Mouse (Mus musculus) hindbrain, embryonic 10.5 days (tissue): Measurements from ENCODE around the gene Ptpn11. TPM values are rescaled to one million over a fixed set of nuclear protein-coding genes. Genes with fewer than 3 reads are reported as not detected.
"Not testable (repeated sequence)": the region's sequence is repeated elsewhere in the genome, so short reads cannot be mapped to it uniquely, and the experiment has no call there.

Experiments used
- DNase-seq: peaks from one replicate; pipeline ENCODE4 v3.0.0-alpha.2; 2017; ENCODE audit warnings: low spot score
- H3K27ac ChIP-seq: fragments of 300-500 bp; sonication (generic); 2 replicates; pipeline ENCODE4 v1.5.1; 2016; ENCODE audit warnings: mild to moderate bottlenecking, moderate library complexity
- H3K27me3 ChIP-seq: fragments of 300-500 bp; sonication (generic); 2 replicates; pipeline ENCODE4 v1.6.1; 2016; ENCODE audit warnings: mild to moderate bottlenecking; ENCODE audit not compliant: poor library complexity, insufficient read depth, severe bottlenecking
- H3K36me3 ChIP-seq: fragments of 300-500 bp; sonication (generic); 2 replicates; pipeline ENCODE4 v1.6.1; 2016; ENCODE audit warnings: mild to moderate bottlenecking, moderate library complexity
- H3K4me1 ChIP-seq: fragments of 300-500 bp; sonication (generic); replicated peaks from 2 replicates; pipeline ENCODE4 v1.6.1; 2016; ENCODE audit warnings: mild to moderate bottlenecking
- H3K4me3 ChIP-seq: fragments of 300-500 bp; sonication (generic); 2 replicates; pipeline ENCODE4 v1.5.1; 2016; ENCODE audit warnings: mild to moderate bottlenecking, moderate library complexity
- H3K9me3 ChIP-seq: fragments of 300-500 bp; sonication (generic); 2 replicates; pipeline ENCODE4 v1.6.1; 2016; ENCODE audit warnings: mild to moderate bottlenecking, moderate library complexity
- WGBS: fragments of 180-500 bp; shearing (Covaris S2); methylation state at CpG from one replicate; pipeline ENCODE4 v1.1.7; 2016; 5-methylcytosine and 5-hydroxymethylcytosine counted together
- polyA plus RNA-seq: library from polyadenylated mRNA; unstranded; fragments of >200 nt; fragmentation: Nextera tagmentation; extraction: Ambion mirVana; gene quantifications from 2 replicates; pipeline ENCODE4 v1.2.1, GENCODE M21; 2016

Gene Ptpn11
- polyA plus RNA-seq, 1 experiment from 2014 or later, result 20.4 TPM

- 90% methylated on average over 4 of the region's 4 CpGs for WGBS
- peaks cover 17% of the 10 kb centered on the region for H3K4me1 ChIP-seq
- H3K27me3 ChIP-seq, H3K9me3 ChIP-seq, H3K36me3 ChIP-seq, H3K27ac ChIP-seq, H3K4me3 ChIP-seq, DNase-seq: not testable (repeated sequence)
Measured at GRCm38 (mm10) chr5:121224020-121224419, 32.8 kb upstream of the Ptpn11 start.

- H3K27ac ChIP-seq, result peak overlapping the region; percentile 95
- H3K36me3 ChIP-seq, result no peaks in the 10 kb centered on the region
- H3K4me1 ChIP-seq, result peaks cover 17% of the 10 kb centered on the region
- no peaks in the 10 kb centered on the region for H3K27me3 ChIP-seq
- 19% methylated on average over 23 of the region's 23 CpGs for WGBS
- H3K4me3 ChIP-seq, result peak overlapping the region; percentile 95
- no peaks in the 10 kb centered on the region for H3K9me3 ChIP-seq
- DNase-seq, result no peak
Measured at GRCm38 (mm10) chr5:121221328-121221850, 30.2 kb upstream of the Ptpn11 start.

DNA sequence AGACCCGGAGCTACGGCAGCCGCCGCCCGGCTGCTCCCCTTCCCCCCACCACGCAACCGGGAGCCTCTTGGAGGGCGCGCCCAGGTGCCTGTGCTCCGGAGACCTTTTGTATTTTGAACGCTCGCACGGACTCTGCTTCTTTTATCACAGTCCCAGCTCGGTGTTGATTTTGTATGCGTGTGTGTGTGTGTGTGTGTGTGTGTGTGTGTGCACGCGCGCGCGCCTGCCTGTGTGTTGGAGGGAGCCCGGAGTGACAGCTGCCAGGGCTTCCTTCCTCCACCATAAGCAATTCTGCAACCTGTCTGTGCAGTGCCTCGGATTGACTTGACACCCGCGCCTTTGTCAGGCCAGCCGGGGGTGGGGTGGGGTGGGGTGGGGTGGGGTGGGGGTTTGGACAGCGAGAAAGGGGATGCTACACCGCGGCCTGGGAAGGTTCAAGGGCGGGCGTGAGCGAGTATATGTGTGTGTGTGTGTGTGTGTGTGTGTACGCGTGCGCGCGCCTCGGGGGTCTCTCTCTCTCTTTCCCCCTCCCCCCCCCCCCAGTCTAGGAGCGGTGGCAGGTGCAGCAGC is 29.6 kb upstream of the Ptpn11 start:
- H3K36me3 ChIP-seq, result no peaks in the 10 kb centered on the region
- WGBS, result 0% methylated on average over 29 of the region's 38 CpGs
- H3K27me3 ChIP-seq, result no peaks in the 10 kb centered on the region
- H3K27ac ChIP-seq, result peak overlapping the region; percentile 95
- DNase-seq, result peak; percentile 54
- H3K4me1 ChIP-seq, result peaks cover 17% of the 10 kb centered on the region
- peak overlapping the region; percentile 95 for H3K4me3 ChIP-seq
- no peaks in the 10 kb centered on the region for H3K9me3 ChIP-seq

- H3K4me1 ChIP-seq, result peaks cover 17% of the 10 kb centered on the region
- peak; percentile 97 for DNase-seq
- no peaks in the 10 kb centered on the region for H3K9me3 ChIP-seq
- H3K36me3 ChIP-seq, result no peaks in the 10 kb centered on the region
- H3K27ac ChIP-seq, result peak within 1 kb of the TSS; percentile 95
- peak within 1 kb of the TSS; percentile 95 for H3K4me3 ChIP-seq
- under 1% methylated on average over 84 of the region's 90 CpGs for WGBS
- no peaks in the 10 kb centered on the region for H3K27me3 ChIP-seq
Measured at GRCm38 (mm10) chr5:121219980-121220731, 29.0 kb upstream of the Ptpn11 start, which contains the start of gene Hectd4. Gene Hectd4, plus strand, starts transcription at chr5:121220219.

DNA sequence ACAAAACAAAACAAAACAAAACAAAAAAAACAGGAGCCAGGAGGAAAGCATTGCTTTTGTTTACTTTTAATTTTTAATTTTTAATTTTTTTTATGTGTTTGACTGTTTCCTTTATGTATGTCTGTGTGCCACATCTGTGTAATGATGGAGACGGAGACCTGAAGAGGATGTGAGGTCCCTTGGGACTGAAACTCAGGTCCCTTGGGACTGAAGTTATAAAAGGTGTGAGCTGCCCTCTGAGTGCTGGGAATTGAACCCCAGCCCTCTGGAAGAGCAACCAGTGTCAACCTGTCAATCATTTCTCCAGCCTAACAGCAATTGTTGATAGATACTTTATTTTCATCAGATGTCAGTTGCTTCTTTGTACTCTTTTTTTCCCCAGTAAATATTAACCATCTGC is 28.0 kb upstream of the Ptpn11 start:
- Histone ChIP-seq H3K9me3 (no peaks in the 10 kb centered on the region), H3K4me3 (no peak overlapping the region), H3K27me3 (no peaks in the 10 kb centered on the region), H3K36me3 (no peaks in the 10 kb centered on the region), H3K4me1 (peaks cover 17% of the 10 kb centered on the region), H3K27ac (no peak overlapping the region)
- DNase-seq, result no peak
- 84% methylated on average over 1 of the region's 1 CpGs for WGBS

GRCm38 (mm10) chr5:121217313-121217634 is 26.1 kb upstream of the Ptpn11 start:
- 87% methylated on average over 2 of the region's 2 CpGs for WGBS
- no peak overlapping the region for H3K4me3 ChIP-seq
- H3K27ac ChIP-seq, result no peak overlapping the region
- no peaks in the 10 kb centered on the region for H3K27me3 ChIP-seq
- H3K9me3 ChIP-seq, result no peaks in the 10 kb centered on the region
- DNase-seq, result no peak
- peaks cover 10% of the 10 kb centered on the region for H3K36me3 ChIP-seq
- H3K4me1 ChIP-seq, result peaks cover 17% of the 10 kb centered on the region

DNA sequence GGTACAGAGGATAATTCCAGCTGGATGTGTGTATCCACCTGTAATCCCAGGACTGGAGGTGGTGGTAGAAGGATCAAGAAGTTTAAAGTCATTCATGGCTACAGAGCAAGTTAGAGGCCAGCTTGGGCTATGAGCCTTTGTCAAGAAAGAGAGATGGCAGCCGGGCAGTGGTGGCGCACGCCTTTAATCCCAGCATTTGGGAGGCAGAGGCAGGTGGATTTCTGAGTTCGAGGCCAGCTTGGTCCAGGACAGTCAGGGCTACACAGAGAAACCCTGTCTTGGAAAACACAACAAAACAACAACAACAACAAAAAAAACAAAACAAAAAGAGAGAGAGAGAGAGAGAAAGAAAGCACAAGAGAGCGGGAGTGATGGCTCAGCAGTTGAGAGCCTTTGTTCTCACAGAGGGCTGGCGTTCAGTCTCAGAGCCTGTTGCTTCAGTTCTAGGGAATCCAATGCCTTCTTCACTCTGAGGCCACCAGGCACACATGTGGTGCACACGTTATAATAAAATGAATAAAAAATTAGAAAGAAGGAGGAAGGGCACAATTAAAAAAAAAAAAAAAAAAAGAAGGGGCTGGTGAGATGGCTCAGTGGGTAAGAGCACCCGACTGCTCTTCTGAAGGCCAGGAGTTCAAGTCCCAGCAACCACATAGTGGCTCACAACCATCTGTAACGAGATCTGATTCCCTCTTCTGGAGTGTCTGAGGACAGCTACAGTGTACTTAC is 25.6 kb upstream of the Ptpn11 start:
- 84% methylated on average over 9 of the region's 9 CpGs for WGBS
- not testable (repeated sequence) for H3K9me3 ChIP-seq, DNase-seq, H3K27ac ChIP-seq, H3K27me3 ChIP-seq, H3K4me3 ChIP-seq
- peaks cover 14% of the 10 kb centered on the region for H3K4me1 ChIP-seq
- peaks cover 15% of the 10 kb centered on the region for H3K36me3 ChIP-seq

GRCm38 (mm10) chr5:121216126-121216446 is 24.9 kb upstream of the Ptpn11 start:
- Histone ChIP-seq H3K27me3 (no peaks in the 10 kb centered on the region), H3K36me3 (peaks cover 22% of the 10 kb centered on the region), H3K27ac (no peak overlapping the region), H3K4me3 (no peak overlapping the region), H3K9me3 (peaks cover 3% of the 10 kb centered on the region; the same call in 1 of the 2 replicates), H3K4me1 (peaks cover 8% of the 10 kb centered on the region)
- 88% methylated on average over 12 of the region's 12 CpGs for WGBS
- no peak for DNase-seq

DNA sequence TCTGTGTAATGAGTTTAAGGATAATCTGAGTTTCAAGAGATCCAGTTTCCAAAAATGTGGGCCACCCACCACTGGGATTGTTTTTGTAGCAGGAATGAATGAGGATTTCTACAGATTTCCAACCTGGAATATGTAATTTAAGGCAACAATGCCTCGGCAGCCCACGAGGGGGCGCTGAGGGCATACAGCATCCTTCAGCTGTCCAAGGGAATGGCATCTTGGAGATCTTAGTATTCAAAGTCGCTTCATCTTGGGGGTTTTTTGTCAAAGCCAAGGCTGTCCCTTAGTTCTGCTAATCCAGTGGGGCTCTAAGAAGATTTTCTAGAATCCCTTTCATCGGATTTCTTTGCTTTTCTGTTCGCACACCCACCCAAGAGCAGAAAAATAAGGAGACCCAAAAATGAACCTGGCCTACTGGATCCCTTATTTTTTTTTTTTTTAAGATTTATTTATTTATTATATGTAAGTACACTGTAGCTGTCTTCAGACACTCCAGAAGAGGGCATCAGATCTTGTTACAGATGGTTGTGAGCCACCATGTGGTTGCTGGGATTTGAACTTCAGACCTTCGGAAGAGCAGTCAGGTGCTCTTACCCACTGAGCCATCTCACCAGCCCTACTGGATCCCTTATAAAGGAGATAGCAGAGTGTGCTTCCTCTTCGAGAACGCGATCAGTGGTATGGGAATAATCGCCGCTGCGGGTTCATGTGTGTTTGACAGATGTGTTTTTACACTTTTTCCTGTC is 24.4 kb upstream of the Ptpn11 start:
- Histone ChIP-seq H3K4me1 (peaks cover 5% of the 10 kb centered on the region; the same call in 1 of the 2 replicates), H3K27ac (no peak overlapping the region), H3K27me3 (no peaks in the 10 kb centered on the region), H3K36me3 (peaks cover 27% of the 10 kb centered on the region), H3K9me3 (peaks cover 3% of the 10 kb centered on the region; the same call in 1 of the 2 replicates), H3K4me3 (no peak overlapping the region)
- 53% methylated on average over 13 of the region's 13 CpGs for WGBS
- peak; percentile 81 for DNase-seq

GRCm38 (mm10) chr5:121214707-121215106 is 23.5 kb upstream of the Ptpn11 start:
- no peak overlapping the region for H3K4me3 ChIP-seq
- peaks cover 36% of the 10 kb centered on the region for H3K36me3 ChIP-seq
- H3K4me1 ChIP-seq, result peaks cover 2% of the 10 kb centered on the region; the same call in 1 of the 2 replicates
- H3K27ac ChIP-seq, result no peak overlapping the region
- H3K27me3 ChIP-seq, result no peaks in the 10 kb centered on the region
- DNase-seq, result no peak
- H3K9me3 ChIP-seq, result peaks cover 3% of the 10 kb centered on the region; the same call in 1 of the 2 replicates
- WGBS, result 62% methylated on average over 7 of the region's 7 CpGs

DNA sequence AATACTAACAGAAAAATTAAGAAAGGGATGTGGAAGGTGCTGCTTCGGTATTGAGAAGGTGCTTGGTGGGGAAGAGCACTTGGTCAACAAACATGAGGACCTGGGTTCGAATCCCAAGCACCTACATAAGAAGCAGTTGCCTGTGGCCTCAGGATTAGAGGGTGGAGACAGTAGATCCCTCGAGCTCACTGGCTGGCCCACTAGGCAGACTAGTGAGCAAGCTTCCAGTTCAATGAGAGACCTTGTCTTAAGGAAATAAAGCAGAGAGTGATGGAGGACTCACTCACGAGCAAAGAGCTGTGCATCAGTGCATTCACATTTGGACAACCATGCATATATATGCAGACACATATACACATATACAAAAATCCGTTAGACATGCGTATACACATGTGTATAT is 20.9 kb upstream of the Ptpn11 start:
- Histone ChIP-seq H3K27ac (no peak overlapping the region), H3K4me1 (peaks cover 9% of the 10 kb centered on the region; the same call in 1 of the 2 replicates), H3K27me3 (no peaks in the 10 kb centered on the region), H3K36me3 (peaks cover 62% of the 10 kb centered on the region), H3K4me3 (no peak overlapping the region), H3K9me3 (peaks cover 3% of the 10 kb centered on the region; the same call in 1 of the 2 replicates)
- 93% methylated on average over 6 of the region's 6 CpGs for WGBS
- no peak for DNase-seq

GRCm38 (mm10) chr5:121210601-121210924 is 19.4 kb upstream of the Ptpn11 start:
- DNase-seq, result no peak
- Histone ChIP-seq H3K9me3 (peaks cover 3% of the 10 kb centered on the region; the same call in 1 of the 2 replicates), H3K36me3 (peaks cover 77% of the 10 kb centered on the region), H3K4me1 (peaks cover 23% of the 10 kb centered on the region), H3K27ac (no peak overlapping the region), H3K4me3 (no peak overlapping the region), H3K27me3 (no peaks in the 10 kb centered on the region)
- WGBS, result 84% methylated on average over 1 of the region's 1 CpGs
